Mouse (Mus musculus) T-cell, adult 2 months (primary cell): ENCODE data around the gene Mrtfa.
A peak's percentile ranks its signal among the peaks of the same experiment; 100 is the strongest.

ENCODE experiments used
- DNase-seq: peaks from one replicate; pipeline ENCODE4 v3.0.0; 2022; ENCODE audit warnings: low spot score

Gene Mrtfa

GRCm38 (mm10) chr15:81064661-81065060, 125.9 kb downstream of the Mrtfa start:
- DNase-seq, result no peak

- peak; percentile 28 for DNase-seq
Measured at GRCm38 (mm10) chr15:81064143-81064542, 126.4 kb downstream of the Mrtfa start.

DNA sequence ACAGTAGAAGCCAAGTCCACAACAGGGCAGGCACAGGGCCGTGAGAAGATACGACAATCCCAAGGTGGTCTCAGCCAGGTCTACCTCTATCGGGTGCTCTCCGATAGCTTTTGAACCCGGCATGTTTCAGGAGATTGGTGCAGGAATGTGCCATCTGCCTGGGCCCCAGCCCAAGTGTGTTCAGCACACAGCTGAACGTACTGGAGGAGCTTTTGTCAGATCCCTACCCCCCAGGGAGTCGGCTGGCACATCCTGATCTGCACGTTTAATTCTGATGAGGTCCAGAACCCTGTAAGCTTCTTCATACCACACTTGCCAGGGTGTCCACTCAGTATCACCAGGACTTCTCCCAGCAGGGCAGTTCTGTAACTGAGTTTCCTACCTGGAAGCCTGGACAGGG, 127.9 kb downstream of the Mrtfa start:
- DNase-seq, result no peak

GRCm38 (mm10) chr15:81062175-81062588, 128.4 kb downstream of the Mrtfa start:
- DNase-seq, result no peak

- peak; percentile 22 for DNase-seq
Measured at GRCm38 (mm10) chr15:81060975-81061374, 129.6 kb downstream of the Mrtfa start.

- no peak for DNase-seq
Measured at GRCm38 (mm10) chr15:81057736-81058135, 132.8 kb downstream of the Mrtfa start.

DNA sequence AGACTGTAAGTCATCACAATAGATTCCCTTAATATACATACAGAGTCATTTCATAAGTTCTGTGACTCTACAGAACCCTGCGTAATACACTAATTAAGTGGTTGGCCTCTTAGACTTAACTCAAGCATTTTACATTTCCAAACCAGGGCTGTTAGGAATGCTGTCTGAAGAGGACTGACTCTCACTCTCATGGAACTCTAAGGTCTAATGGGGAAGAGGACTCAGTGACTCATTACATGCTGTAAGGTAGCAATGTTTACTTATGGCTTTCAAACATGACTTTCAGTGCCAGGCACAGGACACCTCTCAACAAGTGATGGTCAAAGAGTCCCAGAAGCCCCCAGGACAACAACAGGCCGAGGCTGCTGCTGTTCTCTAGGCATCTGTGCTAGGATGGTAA, 135.1 kb downstream of the Mrtfa start:
- DNase-seq, result no peak

GRCm38 (mm10) chr15:81052491-81052890, 138.1 kb downstream of the Mrtfa start:
- DNase-seq, result no peak

DNA sequence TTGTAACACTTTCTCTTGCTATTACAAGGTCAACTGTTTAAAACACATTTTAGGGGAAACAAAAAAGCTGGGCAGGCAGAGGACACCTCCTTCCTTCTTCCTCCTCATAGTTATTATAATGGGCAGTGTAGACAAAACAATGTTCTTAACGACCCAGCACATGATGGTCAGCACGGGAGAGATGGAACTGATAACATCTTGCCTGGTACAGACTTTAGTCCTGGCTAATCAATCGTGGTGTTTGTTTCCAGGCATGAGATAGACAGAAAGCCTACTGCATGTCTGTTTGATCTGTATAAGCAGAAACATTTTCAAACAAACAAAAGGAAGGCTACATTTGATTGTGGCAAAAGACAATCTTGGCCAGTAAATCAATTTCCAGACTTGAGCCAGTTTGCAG, 140.1 kb downstream of the Mrtfa start:
- no peak for DNase-seq

DNA sequence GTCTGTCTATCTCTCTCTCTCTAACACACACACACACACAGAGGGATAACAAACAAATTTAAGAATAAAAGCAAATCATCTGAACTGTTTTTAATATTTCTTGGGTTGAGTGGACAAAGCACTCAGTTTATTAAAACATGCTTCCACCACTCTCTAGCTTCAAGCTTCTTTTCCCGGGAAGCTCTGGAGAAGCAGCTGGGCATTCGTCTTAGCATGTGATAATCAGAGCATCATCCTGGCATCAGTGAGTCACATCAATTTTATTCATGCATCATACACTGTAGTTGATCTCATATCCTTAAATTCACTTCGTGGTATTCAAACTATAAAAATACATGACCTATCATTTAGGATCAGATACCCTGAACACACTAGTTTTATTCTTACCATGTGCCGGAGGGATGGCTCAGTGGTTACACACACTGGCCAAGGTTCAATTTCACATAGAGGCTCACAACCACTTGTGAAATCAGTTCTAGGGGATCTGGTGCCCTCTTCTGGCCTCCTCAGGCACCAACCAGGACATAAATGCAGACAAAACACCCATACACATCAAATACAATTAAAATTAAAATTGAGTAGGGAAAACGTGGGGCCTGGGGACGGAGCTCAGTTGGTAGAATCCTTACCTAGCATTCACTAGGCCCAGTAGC, 141.0 kb downstream of the Mrtfa start:
- DNase-seq, result peak; percentile 58

DNA sequence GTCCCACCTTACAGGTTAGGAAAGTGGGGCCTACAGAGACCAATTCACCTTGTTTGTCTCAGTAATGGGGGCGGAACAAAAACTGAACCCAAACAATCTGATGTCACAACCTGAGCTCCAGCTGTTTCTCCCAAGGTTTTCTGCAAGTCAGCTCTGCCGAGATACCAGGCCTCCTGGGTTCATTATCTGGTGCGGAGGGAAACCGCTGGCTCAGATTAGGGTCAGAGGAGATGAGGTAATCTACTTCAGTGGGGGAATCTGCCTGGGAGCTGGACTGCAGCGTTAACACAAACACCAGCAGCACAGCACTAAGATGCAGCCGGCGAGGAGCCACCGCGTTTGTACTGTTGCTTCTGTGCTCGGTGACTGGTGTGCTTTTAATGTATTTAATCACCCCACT, 143.1 kb downstream of the Mrtfa start:
- DNase-seq, result no peak

GRCm38 (mm10) chr15:81046061-81046460, 144.5 kb downstream of the Mrtfa start:
- DNase-seq, result no peak

- peak; percentile 68 for DNase-seq
Measured at GRCm38 (mm10) chr15:81045336-81045735, 145.2 kb downstream of the Mrtfa start.

- peak; percentile 86 for DNase-seq
Measured at GRCm38 (mm10) chr15:81044446-81044845, 146.1 kb downstream of the Mrtfa start.

DNA sequence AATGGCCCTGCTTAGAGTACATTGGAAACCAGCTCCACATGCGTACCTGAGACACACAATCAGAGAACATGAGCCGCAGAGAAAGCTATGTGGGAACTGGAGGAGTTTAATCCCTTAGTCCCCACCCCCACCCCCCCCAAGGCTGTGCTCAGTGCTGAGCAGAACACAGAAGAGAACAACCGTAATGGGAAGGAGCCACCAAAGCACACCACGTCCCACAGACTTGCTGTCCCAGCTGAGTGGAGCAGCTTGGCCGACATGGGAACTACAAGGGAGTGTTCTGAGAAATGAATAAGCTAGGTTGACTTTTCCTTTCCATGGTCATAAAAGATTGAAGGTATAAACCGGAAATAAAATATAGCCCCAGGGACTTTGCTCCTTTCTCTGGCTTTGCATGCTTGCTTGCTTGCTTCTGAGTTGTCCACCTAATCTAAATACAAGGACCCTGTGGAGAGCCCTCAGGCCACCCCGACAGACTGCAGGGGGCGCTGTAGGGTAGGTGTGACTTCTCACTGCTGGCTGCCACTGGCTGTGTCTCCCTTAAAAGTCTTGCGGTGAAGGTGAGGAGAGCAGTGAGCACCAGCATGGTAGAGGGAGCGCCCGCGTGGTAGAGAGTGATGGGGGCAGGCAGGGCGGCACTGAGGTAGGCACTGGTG, 148.2 kb downstream of the Mrtfa start:
- DNase-seq, result peak; percentile 72

- no peak for DNase-seq
Measured at GRCm38 (mm10) chr15:81041767-81042166, 148.8 kb downstream of the Mrtfa start.

GRCm38 (mm10) chr15:81038419-81038818, 152.1 kb downstream of the Mrtfa start:
- no peak for DNase-seq

GRCm38 (mm10) chr15:81035417-81036162, 155.0 kb downstream of the Mrtfa start:
- peak; percentile 80 for DNase-seq

- DNase-seq, result no peak
Measured at GRCm38 (mm10) chr15:81034119-81034518, 156.4 kb downstream of the Mrtfa start.

DNA sequence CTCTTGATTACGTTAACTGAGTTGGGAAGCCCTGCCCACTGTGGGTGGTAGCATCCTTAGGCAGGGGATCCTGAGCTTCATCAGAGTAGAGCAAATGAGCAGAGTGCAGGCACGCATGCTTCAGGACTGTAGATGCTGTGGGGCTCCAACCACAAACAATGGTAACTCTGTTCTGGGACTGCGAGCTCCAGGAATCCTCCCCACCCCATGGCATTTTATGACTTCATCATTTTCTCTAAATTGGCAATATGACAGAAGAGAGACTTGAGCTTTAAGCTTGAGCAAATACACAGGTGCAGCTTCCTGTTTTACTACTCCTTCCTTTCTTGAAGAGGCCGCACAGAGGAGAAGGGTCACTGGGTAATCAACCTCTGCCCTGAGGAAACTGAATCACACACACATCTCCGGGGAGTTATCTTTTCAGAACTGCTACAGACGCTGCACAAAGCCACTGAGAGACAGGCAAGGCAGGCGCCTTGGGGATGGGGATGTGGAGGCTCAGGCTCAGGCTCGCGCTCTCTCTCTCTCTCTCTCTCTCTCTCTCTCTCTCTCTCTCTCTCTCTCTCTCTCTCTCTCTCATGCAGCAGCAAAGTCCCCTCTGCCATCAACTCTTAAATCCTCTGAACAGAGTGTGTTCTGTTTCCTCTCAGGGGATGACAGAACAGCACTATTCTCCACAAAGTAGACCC, 157.5 kb downstream of the Mrtfa start:
- peak; percentile 71 for DNase-seq

DNA sequence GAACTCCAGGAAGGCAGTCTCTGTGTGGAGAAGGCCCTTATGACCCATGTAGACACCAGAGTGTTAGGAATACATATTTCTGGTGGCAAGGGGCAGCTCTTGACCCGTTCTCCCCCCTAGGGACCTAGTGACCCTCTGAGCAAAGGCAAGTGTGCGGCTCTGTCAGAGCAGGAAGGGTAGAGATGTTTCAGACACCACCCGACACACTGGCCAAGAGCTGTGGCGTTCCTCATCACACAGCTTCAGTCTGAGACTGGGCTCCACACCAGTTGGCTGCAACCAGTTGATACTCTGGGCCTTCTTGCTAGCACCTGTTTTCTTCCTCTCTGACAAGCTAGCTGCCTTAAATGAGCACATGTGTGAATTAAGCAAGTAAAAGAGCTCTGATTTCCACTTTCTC, 158.9 kb downstream of the Mrtfa start:
- no peak for DNase-seq

DNA sequence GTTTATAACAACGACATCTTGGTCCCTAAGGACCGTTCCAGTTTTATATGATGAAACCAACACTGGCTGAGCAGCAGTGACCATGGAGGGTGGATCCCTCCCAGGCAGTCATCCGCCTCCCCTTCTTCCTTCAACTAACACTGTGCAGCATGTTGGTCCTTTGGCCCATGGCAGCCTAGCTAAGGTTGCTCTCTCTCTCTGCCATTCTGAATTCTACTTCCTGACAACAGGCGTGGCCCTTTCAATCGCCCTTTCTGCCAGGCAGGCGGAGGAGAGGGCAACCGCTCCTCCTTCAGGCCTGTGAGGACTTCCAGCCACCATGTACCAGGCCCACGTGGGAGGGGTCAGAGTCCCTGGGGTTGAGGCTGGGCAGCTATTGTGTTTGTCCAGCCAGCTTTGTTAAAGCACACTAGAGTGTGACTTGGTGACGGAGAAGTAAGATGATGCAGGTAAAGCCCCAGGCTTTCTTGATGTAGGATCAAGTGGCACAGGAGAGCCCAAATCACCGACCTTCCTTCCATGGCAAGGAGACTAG, 159.6 kb downstream of the Mrtfa start:
- no peak for DNase-seq
